Mouse (Mus musculus) G1E (cell line): ENCODE measurements around the gene Fgfr2. TPM values are rescaled to one million over a fixed set of nuclear protein-coding genes. Genes with fewer than 3 reads are reported as not detected.
A peak's percentile ranks its signal among the peaks of the same experiment; 100 is the strongest.

Experiments used
- ATAC-seq: 2 replicates; pipeline ENCODE4 v1.8.0; 2016; ENCODE audit warnings: mild to moderate bottlenecking; ENCODE audit not compliant: insufficient number of reproducible peaks, poor library complexity, low FRiP score, severe bottlenecking; ENCODE audit errors: extremely low read depth
- DNase-seq: peaks from one replicate; pipeline ENCODE4 v3.0.0; 2012; ENCODE audit warnings: low spot score
- H3K27me3 ChIP-seq: 2 replicates; pipeline ENCODE4 v1.6.1; 2012; ENCODE audit warnings: mild to moderate bottlenecking, low read length, inconsistent platforms; ENCODE audit not compliant: insufficient read depth
- H3K36me3 ChIP-seq: replicated peaks from 2 replicates; pipeline ENCODE3; 2012; ENCODE audit warnings: mild to moderate bottlenecking, inconsistent platforms
- H3K4me1 ChIP-seq: 2 replicates; pipeline ENCODE4 v1.6.1; 2012; ENCODE audit warnings: low read depth, low read length, inconsistent platforms, mixed read lengths; ENCODE audit not compliant: insufficient read depth
- H3K4me3 ChIP-seq: 2 replicates; pipeline ENCODE4 v1.5.1; 2012; ENCODE audit warnings: low read depth, mild to moderate bottlenecking, inconsistent platforms, low read length, moderate library complexity, mixed read lengths
- H3K9me3 ChIP-seq: replicated peaks from 2 replicates; pipeline ENCODE4 v1.6.1; 2012; ENCODE audit warnings: inconsistent platforms
- CTCF ChIP-seq: IDR thresholded peaks from 2 replicates; pipeline ENCODE4 v1.5.1; 2012; ENCODE audit warnings: low read depth, low read length, inconsistent platforms, mixed read lengths
- GATA1 ChIP-seq: IDR thresholded peaks from 2 replicates; pipeline ENCODE4 v1.6.1; 2012; ENCODE audit warnings: borderline replicate concordance, low read length, inconsistent platforms, mixed read lengths
- GATA2 ChIP-seq: IDR thresholded peaks from 2 replicates; pipeline ENCODE4 v1.6.1; 2012; ENCODE audit warnings: low read depth, low read length, inconsistent platforms, borderline replicate concordance
- POLR2AphosphoS5 ChIP-seq: IDR thresholded peaks from 2 replicates; pipeline ENCODE4 v1.6.1; 2012; ENCODE audit warnings: low read depth, low read length, inconsistent platforms; ENCODE audit not compliant: insufficient replicate concordance
- TAL1 ChIP-seq: conservative IDR thresholded peaks from 2 replicates; pipeline ENCODE4 v1.6.1; 2012; ENCODE audit warnings: low read depth, low read length, inconsistent platforms, mixed read lengths
- polyA plus RNA-seq: library from polyadenylated mRNA; stranded (reverse); fragments of >175 nt; gene quantifications from 2 replicates; pipeline ENCODE4 v1.2.3, GENCODE M21; 2012
- total RNA-seq, 2 experiments: library from RNA; stranded (forward) in 1 of 2; stranded (reverse) in 1 of 2; fragments of 200-1000 nt in 1 of 2; fragments of >200 nt in 1 of 2; fragmentation: Nextera tagmentation in 1 of 2; gene quantifications; 2 replicates each; pipeline ENCODE4 v1.2.3; 2014 to 2017

Gene Fgfr2
- total and polyA plus RNA-seq, 3 experiments, result 0.22 TPM; not detected in 2

DNA sequence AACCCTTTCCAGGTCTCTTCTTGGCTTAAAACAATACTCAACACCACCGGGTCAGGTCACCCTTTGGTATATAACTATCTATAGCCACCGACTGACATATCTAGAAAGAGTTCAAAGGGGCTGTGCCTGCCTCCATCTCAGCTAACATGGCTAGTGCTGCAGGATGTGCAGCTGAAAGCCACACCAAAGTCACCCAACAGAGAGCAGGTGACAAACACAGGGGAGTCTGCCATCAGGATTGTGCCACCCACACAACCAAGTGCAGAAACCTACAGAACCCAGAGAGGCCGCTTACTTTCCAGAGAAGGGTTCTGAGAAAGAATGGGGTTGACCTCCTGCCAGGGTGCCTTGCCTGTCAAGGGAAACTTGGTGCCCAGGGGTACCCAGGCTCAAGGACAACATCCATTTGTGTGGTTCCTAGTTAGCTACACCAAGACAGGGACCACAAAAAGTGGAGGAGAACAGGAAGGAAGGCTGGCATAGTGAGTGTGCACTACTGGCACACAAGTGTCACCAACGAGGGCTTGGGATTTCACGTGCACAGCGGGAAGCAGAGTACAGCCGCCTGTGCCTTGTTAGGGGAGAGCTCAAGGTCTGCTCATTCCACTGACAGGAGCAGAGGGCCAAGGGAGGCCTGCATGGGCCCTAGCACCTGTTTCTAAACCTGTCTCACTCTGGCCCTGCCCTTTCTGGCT lies 350.0 kb downstream of the Fgfr2 start:
- Histone ChIP-seq H3K9me3 (no peaks in the 10 kb centered on the region), H3K27me3 (no peaks in the 10 kb centered on the region), H3K4me1 (peaks cover 76% of the 10 kb centered on the region), H3K4me3 (no peak overlapping the region), H3K36me3 (peaks cover 98% of the 10 kb centered on the region)
- TF ChIP-seq GATA1 (no peak), CTCF (no peak), TAL1 (no peak), POLR2AphosphoS5 (no peak), GATA2 (no peak)
- ATAC-seq (no peak), DNase-seq (no peak)

DNA sequence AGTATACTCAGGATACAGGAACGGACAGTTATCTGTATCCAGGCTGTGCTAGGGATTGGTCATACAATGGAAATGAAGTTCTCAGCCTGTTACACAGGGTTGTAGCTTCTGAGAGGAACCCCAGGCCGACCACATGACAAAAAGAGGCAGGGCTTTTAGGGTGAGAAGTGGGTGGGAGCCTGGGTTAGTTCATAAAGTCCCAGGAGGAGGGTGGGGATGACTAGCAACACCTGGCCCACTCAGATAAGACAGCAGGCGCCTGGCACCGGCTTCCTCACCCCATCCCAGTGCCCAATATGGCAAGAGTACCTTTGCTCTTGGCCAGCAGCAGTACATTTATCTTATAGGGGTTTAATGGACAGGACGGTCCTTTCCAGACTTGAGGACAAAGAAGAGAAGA lies 350.7 kb downstream of the Fgfr2 start:
- H3K4me3 ChIP-seq, result no peak overlapping the region; the same call in 1 of the 2 replicates
- DNase-seq (peak; percentile 61), ATAC-seq (peak; percentile 70)
- H3K9me3 ChIP-seq, result no peaks in the 10 kb centered on the region
- no peaks in the 10 kb centered on the region for H3K27me3 ChIP-seq
- H3K4me1 ChIP-seq, result peaks cover 75% of the 10 kb centered on the region
- H3K36me3 ChIP-seq, result peaks cover 97% of the 10 kb centered on the region
- TF ChIP-seq TAL1, result peak; percentile 59; the same call in 1 of the 2 replicates
- TF ChIP-seq POLR2AphosphoS5, result no peak

DNA sequence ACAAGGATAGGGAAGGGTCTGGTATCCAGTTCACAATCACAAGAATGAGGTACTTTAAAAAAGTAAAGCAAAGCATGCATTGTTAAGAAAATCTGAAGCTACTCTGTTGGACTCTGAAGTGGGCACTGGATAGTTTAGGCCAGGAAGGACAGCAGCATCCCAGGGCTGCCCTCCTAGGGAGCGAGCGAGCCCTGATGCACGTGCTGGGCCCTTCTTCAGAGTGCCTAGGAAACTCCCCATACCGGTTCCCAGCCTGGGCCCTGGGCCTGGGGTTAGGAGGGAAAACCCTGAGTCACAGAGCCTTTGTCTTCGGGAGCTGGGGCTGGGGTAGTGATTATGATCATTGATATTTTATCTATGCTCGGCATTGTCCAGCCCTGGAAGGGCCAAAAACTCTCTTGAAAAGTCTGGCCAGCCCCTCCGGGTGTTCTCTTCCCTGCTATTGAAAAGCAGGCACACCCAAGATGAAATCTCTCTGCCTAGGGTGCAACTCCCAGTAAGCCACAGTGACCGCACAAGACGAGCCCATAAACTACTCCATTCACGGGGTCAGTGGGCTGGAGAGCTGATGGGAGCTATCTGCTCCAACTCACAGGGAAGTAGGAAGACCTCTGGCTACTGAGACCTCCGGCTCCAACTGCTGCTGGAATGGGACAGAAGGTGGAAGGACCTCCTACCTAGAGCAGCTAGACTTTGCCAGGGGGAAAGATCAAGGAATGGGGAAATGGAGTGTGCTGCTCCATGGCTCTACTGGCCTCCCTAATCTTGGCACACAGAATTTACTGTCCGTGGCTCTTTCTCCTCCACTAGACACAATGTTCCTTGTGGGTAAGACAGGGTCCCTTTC lies 354.4 kb downstream of the Fgfr2 start:
- TF ChIP-seq CTCF, result no peak
- no peak for TF ChIP-seq TAL1
- no peak for TF ChIP-seq POLR2AphosphoS5
- TF ChIP-seq GATA1, result no peak
- TF ChIP-seq GATA2, result no peak
- H3K9me3 ChIP-seq, result no peaks in the 10 kb centered on the region
- DNase-seq (peak; percentile 26), ATAC-seq (peak; percentile 32; the same call in 1 of the 2 replicates)
- no peak overlapping the region; the same call in 1 of the 2 replicates for H3K4me3 ChIP-seq
- H3K4me1 ChIP-seq, result peaks cover 72% of the 10 kb centered on the region
- H3K27me3 ChIP-seq, result no peaks in the 10 kb centered on the region
- peaks cover 94% of the 10 kb centered on the region for H3K36me3 ChIP-seq

DNA sequence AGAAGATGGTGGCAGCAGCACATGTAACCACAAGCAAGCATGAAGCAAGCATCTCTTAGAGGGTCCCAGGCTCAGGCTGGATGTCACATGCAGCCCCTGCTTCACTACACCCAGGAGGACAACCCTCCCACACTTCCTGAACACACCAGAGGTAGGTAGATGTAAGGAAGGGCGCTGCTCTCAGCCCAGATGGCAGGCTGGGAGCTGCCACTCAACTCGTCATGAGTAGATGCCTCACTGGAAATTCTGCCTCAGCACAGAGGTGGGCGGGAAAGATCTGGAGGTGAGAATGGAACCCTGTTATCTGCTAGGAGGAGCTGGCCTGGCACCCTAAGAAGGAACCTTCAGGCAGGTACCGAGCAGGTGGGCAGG lies 355.2 kb downstream of the Fgfr2 start:
- Histone ChIP-seq H3K9me3 (no peaks in the 10 kb centered on the region), H3K27me3 (no peaks in the 10 kb centered on the region), H3K4me3 (no peak overlapping the region), H3K36me3 (peaks cover 94% of the 10 kb centered on the region), H3K4me1 (peaks cover 72% of the 10 kb centered on the region)
- DNase-seq (no peak), ATAC-seq (no peak)
- TF ChIP-seq TAL1 (no peak), GATA2 (no peak)

DNA sequence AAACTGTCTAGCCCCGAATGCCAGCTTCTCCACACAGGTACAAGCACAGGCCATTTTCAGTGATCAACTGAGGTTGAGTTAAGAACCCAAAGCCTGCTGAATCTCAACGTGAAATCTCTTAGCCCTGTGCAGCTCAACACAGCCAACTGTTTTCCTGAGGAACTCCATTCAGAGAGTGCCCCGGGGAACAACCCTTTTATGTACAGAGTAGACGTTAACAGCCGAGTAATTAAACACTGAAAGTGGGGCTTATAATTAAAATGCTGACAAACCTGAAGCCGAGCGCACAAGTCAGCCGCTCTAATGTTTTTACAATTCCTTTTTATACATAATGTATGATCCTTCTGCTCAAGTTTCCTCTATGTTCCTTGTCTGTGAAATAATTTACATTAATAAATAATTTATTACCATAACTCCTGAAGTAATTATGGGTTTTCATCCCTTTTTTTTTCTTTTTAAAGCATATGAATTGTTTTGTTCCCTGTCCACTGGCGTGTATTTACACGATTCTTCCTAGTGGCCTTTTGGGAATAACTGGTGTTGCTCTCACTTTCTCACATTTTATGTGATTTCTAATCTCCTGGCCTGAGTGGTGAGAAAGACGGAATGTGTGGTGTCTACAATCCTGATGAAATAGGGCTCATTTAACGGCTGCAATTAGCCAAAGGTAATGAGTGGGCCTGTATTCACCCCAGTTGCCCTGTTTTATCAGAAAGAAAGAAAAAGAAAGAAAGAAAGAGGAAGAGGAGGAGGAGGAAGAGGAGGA lies 355.7 kb downstream of the Fgfr2 start:
- ATAC-seq (no peak), DNase-seq (no peak)
- no peak for TF ChIP-seq POLR2AphosphoS5
- no peak for TF ChIP-seq TAL1
- no peak for TF ChIP-seq GATA2
- no peak for TF ChIP-seq CTCF
- TF ChIP-seq GATA1, result no peak
- H3K9me3 ChIP-seq, result no peaks in the 10 kb centered on the region
- H3K36me3 ChIP-seq, result peaks cover 92% of the 10 kb centered on the region
- no peaks in the 10 kb centered on the region for H3K27me3 ChIP-seq
- peaks cover 67% of the 10 kb centered on the region for H3K4me1 ChIP-seq
- no peak overlapping the region for H3K4me3 ChIP-seq

DNA sequence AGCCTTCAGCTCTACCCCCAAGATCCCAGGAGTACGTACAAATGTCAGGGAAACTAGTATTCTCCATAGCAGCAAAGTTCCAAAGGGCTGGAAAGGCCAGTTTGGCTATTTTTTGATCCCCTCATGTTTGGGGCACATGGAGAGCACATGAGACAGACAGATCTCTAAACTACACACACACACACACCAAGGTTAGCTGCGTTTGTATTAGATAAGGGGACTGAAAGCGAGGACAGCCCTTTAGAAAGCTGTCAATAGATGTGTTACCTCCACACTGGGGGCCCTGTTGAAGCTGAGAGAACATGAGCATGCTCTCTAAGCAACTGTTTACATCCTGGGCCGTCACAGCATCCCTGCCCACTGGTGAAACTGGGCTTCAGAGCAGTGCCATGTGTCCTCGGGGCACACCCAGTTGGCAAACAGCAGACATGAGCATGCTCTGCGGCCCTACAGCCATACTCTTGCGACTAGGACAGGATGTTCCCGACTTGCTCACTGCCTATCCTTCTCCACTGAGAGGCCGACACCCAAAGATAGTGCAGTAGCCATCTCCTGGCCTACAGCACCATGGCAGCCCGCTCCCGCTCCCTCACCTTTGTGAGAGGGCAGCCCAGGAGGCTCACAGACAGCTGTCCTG lies 356.8 kb downstream of the Fgfr2 start:
- ATAC-seq (no peak), DNase-seq (no peak)
- no peaks in the 10 kb centered on the region for H3K27me3 ChIP-seq
- H3K4me3 ChIP-seq, result peak overlapping the region; percentile 14; the same call in 1 of the 2 replicates
- peaks cover 57% of the 10 kb centered on the region for H3K4me1 ChIP-seq
- H3K9me3 ChIP-seq, result no peaks in the 10 kb centered on the region
- H3K36me3 ChIP-seq, result peaks cover 91% of the 10 kb centered on the region
- TF ChIP-seq GATA1, result no peak
- TF ChIP-seq TAL1, result no peak
- TF ChIP-seq POLR2AphosphoS5, result no peak
- TF ChIP-seq GATA2, result no peak
